Mouse (Mus musculus): ENCODE data around the gene Nlk. TPM values are rescaled to one million over a fixed set of nuclear protein-coding genes. Genes with fewer than 3 reads are reported as not detected.

The Nlk gene
- polyA plus RNA-seq (2012; ENCODE audit: low replicate concordance) = 19.0 and 19.3 TPM in 2 replicates

GRCm38 (mm10) chr11:78696777-78697752 is at the start of gene Nlk:
Gene Nlk, minus strand, starts transcription at chr11:78697373.

GRCm38 (mm10) chr11:78550168-78551058 is 146.8 kb downstream of the Nlk start, which contains the start of gene Tmem97:
Gene Tmem97, minus strand, starts transcription at chr11:78550777.

GRCm38 (mm10) chr11:78536080-78536689 is 161.0 kb downstream of the Nlk start, which contains the start of the genes Tnfaip1 and Ift20:
Gene Tnfaip1, minus strand, starts transcription at chr11:78536332.
Gene Ift20, plus strand, starts transcription at chr11:78536361.

Other genes starting within 250 kb of the Nlk start
- gene Slc46a1, start 231.7 kb downstream of the Nlk start, polyA plus RNA-seq (2012; ENCODE audit: low replicate concordance) = 1.1 and 1.9 TPM in 2 replicates
- 0.72 and 1.3 TPM in 2 replicates for gene Sarm1, start 199.6 kb downstream of the Nlk start, polyA plus RNA-seq (2012; ENCODE audit: low replicate concordance)
- gene Vtn, start 198.3 kb downstream of the Nlk start, polyA plus RNA-seq (2012; ENCODE audit: low replicate concordance) = not detected in 2 replicates
- not detected in 2 replicates for gene Sebox, start 193.9 kb downstream of the Nlk start, polyA plus RNA-seq (2012; ENCODE audit: low replicate concordance)
- 12.6 and 34.2 TPM in 2 replicates for gene Tmem199, start 185.2 kb downstream of the Nlk start, polyA plus RNA-seq (2012; ENCODE audit: low replicate concordance)
- gene Poldip2, start 185.2 kb downstream of the Nlk start, polyA plus RNA-seq (2012; ENCODE audit: low replicate concordance) = 19.9 and 24.5 TPM in 2 replicates
- gene Tnfaip1, start 161.0 kb downstream of the Nlk start, polyA plus RNA-seq (2012; ENCODE audit: low replicate concordance) = 7.6 and 11.1 TPM in 2 replicates
- gene Ift20, start 161.0 kb downstream of the Nlk start, polyA plus RNA-seq (2012; ENCODE audit: low replicate concordance) = 16.0 and 48.5 TPM in 2 replicates
- gene Tmem97, start 146.6 kb downstream of the Nlk start, polyA plus RNA-seq (2012; ENCODE audit: low replicate concordance) = 3.9 and 6.0 TPM in 2 replicates
- 39.7 and 48.9 TPM in 2 replicates for gene Ccnq, start 54.4 kb upstream of the Nlk start, polyA plus RNA-seq (2012; ENCODE audit: low replicate concordance)
- 53.3 and 81.1 TPM in 2 replicates for gene Lyrm9, start 129.2 kb upstream of the Nlk start, polyA plus RNA-seq (2012; ENCODE audit: low replicate concordance)
- gene Nos2, start 223.4 kb upstream of the Nlk start, polyA plus RNA-seq (2012; ENCODE audit: low replicate concordance) = 0.25 TPM in 1 of 2 replicates, not detected in the other

All from hematopoietic multipotent progenitor cell, adult 10-12 weeks (in vitro differentiated cells).